Mouse (Mus musculus) testis, adult 2 months (tissue): ENCODE measurements at regions not wholly inside any gene's neighbourhood (a gene's known extent, or its start where the extent isn't known, plus 50 kb on each side); places are given as distances from the start of the nearest gene placed in this dataset.

ENCODE experiments used
- CTCF ChIP-seq: fragments of 200-500 bp; IDR thresholded peaks from 2 replicates; pipeline ENCODE4 v1.5.1; 2012; ENCODE audit warnings: low read depth, mild to moderate bottlenecking, inconsistent platforms, low read length, moderate library complexity; ENCODE audit not compliant: control insufficient read depth, insufficient read depth, insufficient replicate concordance
- POLR2A ChIP-seq: fragments of 200-500 bp; IDR thresholded peaks from 2 replicates; pipeline ENCODE4 v1.6.1; 2012; ENCODE audit warnings: low read depth, mild to moderate bottlenecking, inconsistent platforms, low read length, moderate library complexity; ENCODE audit not compliant: control insufficient read depth

DNA sequence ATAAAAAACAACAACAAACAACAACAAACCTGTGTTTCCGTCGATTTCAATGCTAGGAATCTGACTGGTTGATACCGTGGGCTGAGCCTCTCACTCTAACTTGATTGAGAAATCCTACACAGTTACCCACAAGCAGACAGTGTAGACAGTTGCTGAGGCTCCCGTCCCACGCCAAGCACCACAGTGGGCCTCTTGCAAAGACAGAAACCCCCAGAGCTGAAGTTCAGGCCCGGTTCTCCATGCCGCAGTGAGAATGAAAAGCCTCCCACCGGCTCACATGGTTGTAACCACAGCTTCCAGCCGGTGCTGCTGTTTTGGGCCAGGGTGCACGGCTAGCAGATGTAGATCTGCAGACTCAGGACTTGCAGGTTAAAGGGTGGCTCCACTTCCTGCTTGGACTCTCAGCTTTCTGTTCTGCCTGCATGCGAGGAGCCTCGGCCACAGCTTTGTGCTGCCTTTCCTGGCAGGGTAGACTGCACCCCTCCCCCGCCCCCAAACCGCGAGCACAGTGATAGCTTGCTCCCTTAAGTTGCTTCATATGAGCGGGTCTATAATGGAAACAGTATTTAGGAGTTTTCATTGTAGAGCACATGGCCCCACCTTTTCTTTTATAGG, 133.6 kb upstream of the Zfp64 start:
- TF ChIP-seq POLR2A: no peak
- no peak for TF ChIP-seq CTCF
